Mouse (Mus musculus) left cerebral cortex, postnatal 36 days (tissue): Measurements from ENCODE around the gene Pramel1. TPM values are rescaled to one million over a fixed set of nuclear protein-coding genes. Genes with fewer than 3 reads are reported as not detected.
"Not testable (repeated sequence)": the region's sequence is repeated elsewhere in the genome, so short reads cannot be mapped to it uniquely, and the experiment has no call there.

Experiments
- DNase-seq, 2 experiments: peaks; one replicate each; pipeline ENCODE4 v3.0.0; 2021 to 2022; ENCODE audit warnings: low spot score in 2 of 2, mixed read lengths in 1 of 2
- intact Hi-C: fragments of 180-260 bp; cut with DNase I; formaldehyde crosslinking; loops from one replicate; pipeline ENCODE4 v1.15.1; 2025
- total RNA-seq, 2 experiments: library from RNA; stranded (reverse); gene quantifications; 2 replicates each; pipeline ENCODE4 v1.2.3; 2021

Gene Pramel1
- total RNA-seq, 2 experiments from 2014 or later: not detected

GRCm38 (mm10) chr4:143426770-143427169 lies 32.5 kb downstream of the Pramel1 start:
- DNase-seq, intact Hi-C loops: not testable (repeated sequence)

Other genes with a start within 250 kb of the Pramel1 start
- 10 to 100 TPM; 35.3 to 46.0 TPM for gene Prdm2, start 181.4 kb upstream of the Pramel1 start, total RNA-seq
- 10 to 100 TPM; 13.3 to 15.1 TPM for gene Pdpn, start 94.9 kb upstream of the Pramel1 start, total RNA-seq
- 1 to 10 TPM; 1.7 to 3.0 TPM for gene Lrrc38, start 44.7 kb upstream of the Pramel1 start, total RNA-seq
- 10 to 100 TPM; 13.2 to 14.1 TPM for gene Pramef8, start 18.0 kb downstream of the Pramel1 start, total RNA-seq
- gene Oog4, start 55.9 kb downstream of the Pramel1 start, total RNA-seq: not detected
- gene Gm13043, start 116.9 kb downstream of the Pramel1 start, total RNA-seq: not detected
- gene Gm13040, start 141.5 kb downstream of the Pramel1 start, total RNA-seq: not detected
- gene BC080695, start 157.3 kb downstream of the Pramel1 start, total RNA-seq: not detected
- gene Gm13057, start 157.3 kb downstream of the Pramel1 start, total RNA-seq: not detected
- gene Gm13083, start 220.6 kb downstream of the Pramel1 start, total RNA-seq: not detected